Mouse (Mus musculus): ENCODE data around the gene Rpl3l. TPM values are rescaled to one million over a fixed set of nuclear protein-coding genes. Genes with fewer than 3 reads are reported as not detected.

The Rpl3l gene
- total RNA-seq, 2 experiments from 2014 or later: 400 to 416 TPM

Other genes with a start within 250 kb of the Rpl3l start
- 1 to 10 TPM; 8.1 to 9.0 TPM for gene Mlst8, start 248.7 kb upstream of the Rpl3l start, total RNA-seq (2021)
- under 1 TPM; 0.11 to 0.14 TPM for gene Caskin1, start 239.2 kb upstream of the Rpl3l start, total RNA-seq (2021)
- 10 to 100 TPM; 45.7 to 51.6 TPM for gene Traf7, start 199.9 kb upstream of the Rpl3l start, total RNA-seq (2021)
- gene Rab26, start 193.6 kb upstream of the Rpl3l start, total RNA-seq (2021): not detected
- 10 to 100 TPM; 45.4 to 45.6 TPM for gene Pkd1, start 178.0 kb upstream of the Rpl3l start, total RNA-seq (2021)
- gene Tsc2, start 95.2 kb upstream of the Rpl3l start, total RNA-seq (2021): 100 to 1,000 TPM; 106 to 112 TPM
- gene Nthl1, start 95.1 kb upstream of the Rpl3l start, total RNA-seq (2021): 1 to 10 TPM; 3.3 to 4.1 TPM
- 100 to 1,000 TPM in 1 of 2 experiments, 10 to 100 TPM in 1; 91.1 to 140 TPM for gene Slc9a3r2, start 77.5 kb upstream of the Rpl3l start, total RNA-seq (2021)
- gene Npw, start 69.4 kb upstream of the Rpl3l start, total RNA-seq (2021): not detected
- gene Zfp598, start 58.1 kb upstream of the Rpl3l start, total RNA-seq (2021): 10 to 100 TPM; 17.3 to 19.0 TPM
- gene Syngr3, start 37.9 kb upstream of the Rpl3l start, total RNA-seq (2021): under 1 TPM; 0.14 to 0.22 TPM
- gene Gfer, start 31.7 kb upstream of the Rpl3l start, total RNA-seq (2021): 10 to 100 TPM; 19.3 to 22.8 TPM
- 1 to 10 TPM in 1 of 2 experiments, under 1 TPM in 1; 0.33 to 1.3 TPM for gene Noxo1, start 31.6 kb upstream of the Rpl3l start, total RNA-seq (2021)
- 10 to 100 TPM; 16.3 to 17.7 TPM for gene Tbl3, start 20.2 kb upstream of the Rpl3l start, total RNA-seq (2021)
- gene Rnf151, start 9.8 kb upstream of the Rpl3l start, total RNA-seq (2021): not detected
- 100 to 1,000 TPM; 668 to 757 TPM for gene Rps2, start 9.7 kb upstream of the Rpl3l start, total RNA-seq (2021)
- 1,000 to 10,000 TPM in 1 of 2 experiments, 100 to 1,000 TPM in 1; 979 to 1,034 TPM for gene Ndufb10, start 3.3 kb upstream of the Rpl3l start, total RNA-seq (2021)
- gene Msrb1, start 8.8 kb downstream of the Rpl3l start, total RNA-seq (2021): 100 to 1,000 TPM; 160 to 183 TPM
- not detected for gene Hs3st6, start 25.2 kb downstream of the Rpl3l start, total RNA-seq (2021)
- gene Meiob, start 76.5 kb downstream of the Rpl3l start, total RNA-seq (2021): not detected
- 100 to 1,000 TPM; 102 to 104 TPM for gene Hagh, start 112.3 kb downstream of the Rpl3l start, total RNA-seq (2021)
- gene Fahd1, start 122.5 kb downstream of the Rpl3l start, total RNA-seq (2021): 10 to 100 TPM; 72.0 to 76.5 TPM
- 1 to 10 TPM; 7.7 to 8.8 TPM for gene Igfals, start 138.2 kb downstream of the Rpl3l start, total RNA-seq (2021)
- gene Nubp2, start 158.5 kb downstream of the Rpl3l start, total RNA-seq (2021): 10 to 100 TPM; 20.0 to 22.4 TPM
- 10 to 100 TPM; 26.3 to 28.0 TPM for gene Spsb3, start 158.8 kb downstream of the Rpl3l start, total RNA-seq (2021)
- 10 to 100 TPM; 18.8 to 19.0 TPM for gene Eme2, start 167.3 kb downstream of the Rpl3l start, total RNA-seq (2021)
- 100 to 1,000 TPM; 103 to 113 TPM for gene Mrps34, start 167.3 kb downstream of the Rpl3l start, total RNA-seq (2021)
- gene Nme3, start 168.7 kb downstream of the Rpl3l start, total RNA-seq (2021): 10 to 100 TPM; 30.2 to 32.4 TPM
- 10 to 100 TPM; 58.9 to 63.0 TPM for gene Mapk8ip3, start 209.2 kb downstream of the Rpl3l start, total RNA-seq (2021)
- 1 to 10 TPM; 6.4 to 7.9 TPM for gene Jpt2, start 232.9 kb downstream of the Rpl3l start, total RNA-seq (2021)